Mouse (Mus musculus) layer of hippocampus, adult 2 months (tissue): ENCODE data around the gene Nenf. TPM values are rescaled to one million over a fixed set of nuclear protein-coding genes. Genes with fewer than 3 reads are reported as not detected.

Experiments used
- DNase-seq, 2 experiments: peaks; one replicate each; pipeline ENCODE4 v3.0.0; 2022; ENCODE audit warnings: low spot score in 2 of 2
- H3K27ac ChIP-seq: fragments of 200-600 bp; 2 replicates; pipeline ENCODE4 v1.8.1; 2022
- H3K4me3 ChIP-seq: fragments of 200-600 bp; 2 replicates; pipeline ENCODE4 v1.8.1; 2022; ENCODE audit warnings: mild to moderate bottlenecking
- CTCF ChIP-seq: fragments of 200-600 bp; conservative IDR thresholded peaks from 2 replicates; pipeline ENCODE4 v1.8.1; 2022; ENCODE audit warnings: antibody characterized with exemption, mild to moderate bottlenecking, moderate library complexity
- long read RNA-seq, 2 experiments: library from polyadenylated mRNA; stranded (forward); transcript quantifications; one replicate each; pipeline ENCODE4 v2.0.0; 2021; ENCODE audit warnings: borderline mapping rate in 2 of 2
- total RNA-seq, 2 experiments: library from RNA; stranded (reverse); gene quantifications; 2 replicates each; pipeline ENCODE4 v1.2.3; 2021

Gene Nenf
- total RNA-seq = 10 to 100 TPM; 61.5 to 70.8 TPM
- long read RNA-seq, experiment 1, transcript Nenf-201 (4 exons, 742 nt) = major isoform, 46 of 50 reads
- long read RNA-seq, experiment 1, partial matches to known transcripts = 3 of 50 reads
- long read RNA-seq, experiment 1, other reads (novel, unspliced or antisense) = 1 of 50 reads
- long read RNA-seq, experiment 2, transcript Nenf-201 (4 exons, 742 nt) = major isoform, 74 of 80 reads
- long read RNA-seq, experiment 2, partial matches to known transcripts = 0 of 80 reads
- long read RNA-seq, experiment 2, other reads (novel, unspliced or antisense) = 6 of 80 reads

GRCm38 (mm10) chr1:191317591-191318196 lies at the start of gene Nenf:
Nenf (minus strand) TSS chr1:191318194.
- H3K4me3 ChIP-seq = peak within 1 kb of the TSS; percentile 81
- H3K27ac ChIP-seq = peak within 1 kb of the TSS; percentile 96
- peak; percentile 65 for TF ChIP-seq CTCF
- DNase-seq = peak; percentile 46 to 69

GRCm38 (mm10) chr1:191364477-191364876 lies 46.5 kb upstream of the Nenf start:
- H3K4me3 ChIP-seq = no peak overlapping the region
- TF ChIP-seq CTCF = peak; percentile 77
- no peak overlapping the region for H3K27ac ChIP-seq

GRCm38 (mm10) chr1:191362412-191362811 lies 44.4 kb upstream of the Nenf start:
- H3K27ac ChIP-seq = no peak overlapping the region
- H3K4me3 ChIP-seq = no peak overlapping the region
- DNase-seq = no peak
- TF ChIP-seq CTCF = no peak

More at GRCm38 (mm10) chr1:191364477-191364876, 46.5 kb upstream of the Nenf start:
- DNase-seq = no peak

- H3K27ac ChIP-seq = no peak overlapping the region
- no peak for TF ChIP-seq CTCF
- no peak for DNase-seq
- H3K4me3 ChIP-seq = no peak overlapping the region
Observed at GRCm38 (mm10) chr1:191359478-191359877, 41.5 kb upstream of the Nenf start.

- DNase-seq = no peak
- H3K4me3 ChIP-seq = no peak overlapping the region
- no peak overlapping the region for H3K27ac ChIP-seq
- no peak for TF ChIP-seq CTCF
Observed at GRCm38 (mm10) chr1:191356936-191357335, 38.9 kb upstream of the Nenf start.

- no peak for DNase-seq
- TF ChIP-seq CTCF = no peak
- Histone ChIP-seq H3K4me3 (no peak overlapping the region), H3K27ac (no peak overlapping the region)
Observed at GRCm38 (mm10) chr1:191353836-191354235, 35.8 kb upstream of the Nenf start.

- peak; percentile 48 to 58 for DNase-seq
- no peak overlapping the region for H3K4me3 ChIP-seq
- H3K27ac ChIP-seq = peak overlapping the region; percentile 68
- TF ChIP-seq CTCF = peak; percentile 80
Observed at GRCm38 (mm10) chr1:191352786-191353488, 34.9 kb upstream of the Nenf start.

GRCm38 (mm10) chr1:191350355-191350754 lies 32.4 kb upstream of the Nenf start:
- TF ChIP-seq CTCF = no peak
- no peak overlapping the region for H3K27ac ChIP-seq
- no peak for DNase-seq
- no peak overlapping the region for H3K4me3 ChIP-seq

GRCm38 (mm10) chr1:191349486-191350037 lies 31.6 kb upstream of the Nenf start:
- TF ChIP-seq CTCF = no peak
- no peak overlapping the region for H3K27ac ChIP-seq
- H3K4me3 ChIP-seq = no peak overlapping the region
- DNase-seq = no peak

GRCm38 (mm10) chr1:191348996-191349395 lies 31.0 kb upstream of the Nenf start:
- no peak for DNase-seq
- no peak overlapping the region for H3K27ac ChIP-seq
- no peak for TF ChIP-seq CTCF
- no peak overlapping the region for H3K4me3 ChIP-seq

GRCm38 (mm10) chr1:191348592-191348991 lies 30.6 kb upstream of the Nenf start:
- TF ChIP-seq CTCF = no peak

GRCm38 (mm10) chr1:191347602-191348001 lies 29.6 kb upstream of the Nenf start:
- no peak for DNase-seq
- H3K27ac ChIP-seq = no peak overlapping the region
- H3K4me3 ChIP-seq = no peak overlapping the region
- no peak for TF ChIP-seq CTCF

More at GRCm38 (mm10) chr1:191348592-191348991, 30.6 kb upstream of the Nenf start:
- DNase-seq = no peak
- H3K4me3 ChIP-seq = no peak overlapping the region
- H3K27ac ChIP-seq = no peak overlapping the region

- TF ChIP-seq CTCF = no peak
- Histone ChIP-seq H3K4me3 (no peak overlapping the region), H3K27ac (no peak overlapping the region)
- DNase-seq = no peak
Observed at GRCm38 (mm10) chr1:191340530-191340929, 22.5 kb upstream of the Nenf start.
